Mouse (Mus musculus): Measurements from ENCODE around the gene Pla2g4a.

DNA sequence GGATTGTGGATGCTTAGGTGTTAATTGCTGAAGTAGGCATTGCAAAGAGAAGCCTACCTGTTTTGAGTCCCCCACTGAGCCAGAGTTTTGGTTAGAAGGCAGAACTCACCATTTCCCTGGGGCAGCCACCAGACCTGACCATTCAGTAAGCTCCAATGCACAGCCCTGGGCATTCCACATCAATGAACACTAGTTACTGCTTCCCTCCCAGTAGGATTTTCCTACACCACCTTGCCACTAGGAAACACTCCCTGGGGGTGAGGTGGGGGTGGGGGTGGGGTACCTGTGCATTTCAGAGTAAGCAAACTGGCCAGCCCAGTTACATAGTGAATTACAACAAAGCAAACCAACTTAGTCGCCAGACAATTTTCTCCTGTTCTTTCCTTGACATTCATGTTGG, 10.8 kb downstream of the Pla2g4a start:
- TF ChIP-seq CTCF (IDR thresholded peaks at IDR 0.05; ENCODE audit: low read depth, low read length) (no peak), POLR2A (IDR thresholded peaks at IDR 0.05; ENCODE audit: extremely low read depth, insufficient read depth, low read length) (no peak)

All from liver, adult 2 months (tissue).